Mouse (Mus musculus) thymus, postnatal 0 days (tissue): ENCODE data around the gene Engase. TPM values are rescaled to one million over a fixed set of nuclear protein-coding genes. Genes with fewer than 3 reads are reported as not detected.

Experiments used
- DNase-seq: peaks from one replicate; pipeline ENCODE4 v3.0.0-alpha.2; 2015; ENCODE audit warnings: low spot score
- polyA plus RNA-seq: library from polyadenylated mRNA; unstranded; fragments of >200 nt; fragmentation: Nextera tagmentation; extraction: Ambion mirVana; gene quantifications from 2 replicates; pipeline ENCODE4 v1.2.1, GENCODE M21; 2015

Engase gene
- polyA plus RNA-seq, 1 experiment from 2014 or later: 16.0 TPM

DNA sequence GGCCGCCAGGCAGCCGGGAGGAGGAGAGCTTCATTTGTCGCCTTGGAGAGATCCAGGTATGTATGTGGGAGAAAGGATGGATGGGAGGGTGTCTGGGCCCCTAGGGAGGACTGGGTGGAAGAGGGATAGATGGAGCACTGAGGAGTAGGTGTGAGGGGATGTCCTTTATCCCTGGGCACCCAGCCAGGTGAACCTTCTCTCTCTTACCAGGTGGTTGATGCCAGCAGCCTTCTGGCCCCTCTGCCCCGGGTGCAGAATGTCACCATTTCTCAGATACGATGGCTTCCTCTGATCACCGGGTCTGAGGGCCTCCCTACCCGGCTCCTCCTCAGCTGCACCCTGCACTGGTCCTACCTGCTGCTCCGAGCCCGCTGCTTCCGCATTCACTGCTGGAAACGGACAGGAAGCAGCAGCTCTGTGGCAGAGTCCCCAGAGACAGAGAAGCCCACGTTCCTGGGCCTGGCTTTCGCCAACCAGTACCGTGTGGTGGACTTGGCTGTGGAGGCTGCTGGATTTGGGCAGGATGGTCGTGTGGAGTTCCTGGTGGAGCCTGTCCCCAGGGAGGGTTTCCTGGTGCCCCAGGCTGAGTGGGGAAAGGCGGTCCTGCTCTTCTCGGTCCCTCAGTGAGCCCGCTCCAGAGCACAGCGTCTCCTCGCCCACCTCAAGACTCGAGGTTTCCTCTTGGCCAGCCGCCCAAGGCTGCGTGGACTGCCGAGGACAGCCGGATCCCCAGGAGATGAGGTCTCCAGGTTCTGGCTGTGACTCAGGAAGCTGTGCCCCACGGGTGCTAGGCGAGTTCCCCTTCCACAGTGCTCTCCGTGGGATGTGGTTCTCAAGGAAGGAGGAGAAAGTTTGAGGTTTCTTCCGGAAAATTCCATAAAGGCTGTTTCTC is 10.5 kb downstream of the Engase start:
- no peak for DNase-seq

DNA sequence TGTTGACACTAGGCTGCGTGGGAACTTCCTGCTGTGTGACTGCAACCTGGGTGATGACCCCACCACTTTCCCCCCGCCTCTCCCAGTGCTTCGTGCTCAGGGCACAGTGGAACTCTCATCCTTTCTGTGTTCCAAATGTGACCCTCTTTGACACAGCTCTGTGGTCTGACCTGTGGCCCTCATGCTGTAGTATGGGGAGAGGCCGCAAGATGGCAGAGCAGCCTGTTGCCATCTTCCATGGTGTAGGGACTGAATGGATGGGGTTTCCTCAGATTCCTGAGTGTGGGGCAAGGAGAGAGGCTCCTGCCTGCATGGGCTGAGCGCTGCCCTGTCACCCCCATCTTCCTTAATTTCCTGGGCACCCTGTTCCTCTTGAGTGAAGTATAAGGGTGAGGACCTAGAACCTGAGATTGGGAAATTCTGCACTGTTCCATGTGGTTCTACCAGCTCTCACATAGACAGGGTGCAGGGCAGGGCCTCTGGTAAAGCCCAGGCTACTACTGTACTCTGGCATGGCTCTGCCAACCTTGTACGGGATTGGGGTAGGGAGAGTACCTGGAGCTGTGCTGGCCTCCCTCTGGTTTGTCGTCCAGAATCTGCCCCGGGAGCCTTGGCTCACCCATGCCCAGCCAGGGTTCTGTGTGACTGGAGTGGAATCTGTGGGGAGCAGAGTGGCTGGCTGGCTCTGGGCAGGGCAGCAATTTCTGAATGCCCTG is 11.7 kb downstream of the Engase start:
- no peak for DNase-seq

DNA sequence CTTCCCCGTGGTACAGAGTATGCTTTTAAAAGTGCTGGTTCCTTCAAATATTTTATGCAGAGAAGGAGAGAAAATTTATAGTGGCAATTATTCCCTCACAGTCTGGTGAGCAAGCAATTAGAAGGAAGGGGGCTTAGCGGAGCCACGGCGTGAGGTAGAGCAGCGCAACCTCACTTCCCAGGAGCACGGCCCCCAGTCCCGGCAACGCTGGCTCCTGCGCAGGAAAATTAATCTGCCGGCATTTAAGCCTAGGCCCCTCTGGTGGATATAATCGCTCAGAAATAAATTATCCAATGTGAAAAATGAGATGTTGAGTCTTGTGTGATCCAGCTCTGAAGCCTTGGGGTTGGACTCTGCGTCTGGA is 12.3 kb downstream of the Engase start:
- no peak for DNase-seq

DNA sequence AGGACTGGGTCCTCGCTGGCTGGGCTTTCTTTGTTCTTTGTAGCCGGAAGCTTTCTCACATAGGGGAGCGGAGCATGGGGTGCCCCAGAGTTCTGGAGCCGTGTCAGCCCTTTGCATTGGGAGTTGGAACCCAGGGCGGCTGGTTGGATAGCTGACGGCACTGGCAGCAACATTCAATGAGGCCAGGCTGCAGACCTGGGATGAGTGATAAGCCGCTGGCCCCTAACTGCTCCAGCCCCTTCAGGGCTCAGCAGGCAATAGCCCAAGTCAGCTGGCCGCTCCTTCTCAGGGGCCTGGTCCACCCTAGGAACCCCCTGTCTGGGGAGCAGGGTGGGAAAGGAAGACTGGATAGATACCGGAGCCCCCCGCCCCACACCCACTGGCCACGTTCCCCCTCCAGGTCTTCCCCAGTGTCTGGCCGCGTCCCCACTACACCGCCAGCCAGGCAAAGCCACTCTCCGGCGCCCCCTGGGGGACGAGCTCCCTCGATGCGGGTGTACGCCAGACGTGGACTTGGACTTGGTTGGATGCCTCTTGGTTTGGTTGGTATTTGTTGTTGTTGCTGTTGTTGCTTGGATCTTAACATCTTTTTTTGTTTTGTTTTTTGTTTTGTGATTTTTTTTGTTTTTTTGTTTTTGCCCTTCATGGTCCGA is 14.1 kb downstream of the Engase start:
- peak; percentile 73 for DNase-seq

DNA sequence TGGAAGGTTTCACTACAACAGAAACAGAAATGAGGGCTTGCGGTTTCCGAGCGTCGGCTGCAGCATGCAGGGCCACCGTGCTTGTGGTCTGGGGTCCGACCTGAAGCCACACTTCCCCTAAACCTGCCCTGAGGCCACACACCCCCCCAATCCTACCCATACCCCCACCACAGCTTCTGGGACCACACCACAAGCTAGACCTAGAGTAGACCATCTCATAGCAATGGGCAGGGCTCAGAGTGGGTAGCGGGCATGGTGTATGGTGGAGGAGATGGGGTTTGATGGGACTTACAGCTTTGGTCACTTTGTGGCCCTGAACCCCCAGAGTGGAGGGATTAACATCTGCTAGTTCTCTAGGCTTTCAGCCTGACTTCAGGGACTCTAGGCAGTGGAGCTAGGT is 14.6 kb downstream of the Engase start:
- no peak for DNase-seq

DNA sequence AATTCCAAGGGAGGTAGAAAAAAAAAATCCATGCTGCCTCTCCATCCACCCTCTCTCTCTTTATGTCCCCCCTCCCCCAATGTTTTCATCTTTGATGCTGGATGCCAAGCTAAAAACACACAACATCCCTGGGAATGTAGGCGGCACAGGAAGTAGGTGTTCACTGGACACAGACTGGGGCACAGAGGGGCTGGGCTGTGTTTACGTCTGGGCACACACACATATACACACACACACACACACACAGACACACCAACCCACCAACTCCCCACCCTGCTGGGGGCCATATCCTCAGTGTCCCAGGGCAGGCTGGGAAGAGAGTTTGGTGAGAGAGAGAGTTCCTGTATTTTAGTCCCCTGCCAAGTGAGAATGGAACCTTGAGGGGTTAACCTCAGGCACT is 16.8 kb downstream of the Engase start:
- no peak for DNase-seq

DNA sequence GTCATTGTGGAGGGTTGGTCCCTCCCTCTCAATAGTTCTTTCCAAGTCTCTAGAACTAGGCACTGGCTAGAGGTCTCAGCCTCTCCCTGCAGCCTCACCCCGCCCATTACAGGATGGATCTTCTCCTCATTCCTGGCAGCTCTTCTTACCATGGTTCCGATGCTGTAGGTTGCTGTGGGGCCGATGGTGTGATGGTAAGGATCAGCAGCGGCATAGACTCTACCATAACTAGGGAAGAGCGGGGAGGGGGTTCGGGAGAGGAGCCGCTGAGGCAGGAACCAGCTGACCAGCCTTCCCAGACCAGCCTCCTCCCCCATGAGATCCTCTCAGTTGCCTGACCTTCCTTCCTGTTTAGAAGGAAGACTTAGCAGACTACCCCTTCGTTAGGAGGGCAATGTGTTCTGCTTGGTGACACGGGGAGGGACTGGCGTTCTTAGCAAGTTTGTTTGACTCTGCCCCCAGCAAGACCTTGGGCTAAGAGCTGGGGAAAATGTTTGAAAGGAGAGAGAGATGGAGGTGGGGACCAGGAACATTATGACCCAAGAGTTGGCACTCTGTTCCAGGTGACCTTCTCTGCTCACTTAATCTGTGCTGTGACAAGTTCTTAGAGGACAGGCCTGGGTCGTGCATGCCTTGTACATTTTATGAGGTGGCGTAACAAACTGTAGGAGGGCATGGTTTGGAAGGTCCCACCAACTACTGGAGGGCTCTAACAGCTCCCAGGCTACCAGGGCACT is 17.5 kb downstream of the Engase start:
- no peak for DNase-seq

DNA sequence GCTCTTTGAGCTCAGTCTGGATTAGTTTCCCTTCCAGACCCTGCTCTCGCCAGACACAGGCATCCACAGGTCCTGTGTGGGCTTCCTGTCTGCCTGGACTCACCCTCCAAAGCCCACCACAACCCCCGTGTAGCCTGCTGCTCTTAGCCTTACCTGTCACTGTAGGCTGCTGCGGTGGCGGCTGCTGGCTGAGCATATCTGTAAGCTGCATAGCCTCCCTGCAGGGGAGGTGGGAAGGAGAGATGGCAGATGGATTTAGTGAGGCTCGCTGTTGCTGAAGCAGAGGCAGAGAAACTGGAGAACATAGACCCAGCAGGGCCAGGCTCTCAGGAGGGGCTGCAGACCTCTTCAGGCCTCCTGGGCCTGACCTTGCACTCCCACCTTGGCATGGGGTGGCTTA is 18.4 kb downstream of the Engase start:
- DNase-seq: no peak

DNA sequence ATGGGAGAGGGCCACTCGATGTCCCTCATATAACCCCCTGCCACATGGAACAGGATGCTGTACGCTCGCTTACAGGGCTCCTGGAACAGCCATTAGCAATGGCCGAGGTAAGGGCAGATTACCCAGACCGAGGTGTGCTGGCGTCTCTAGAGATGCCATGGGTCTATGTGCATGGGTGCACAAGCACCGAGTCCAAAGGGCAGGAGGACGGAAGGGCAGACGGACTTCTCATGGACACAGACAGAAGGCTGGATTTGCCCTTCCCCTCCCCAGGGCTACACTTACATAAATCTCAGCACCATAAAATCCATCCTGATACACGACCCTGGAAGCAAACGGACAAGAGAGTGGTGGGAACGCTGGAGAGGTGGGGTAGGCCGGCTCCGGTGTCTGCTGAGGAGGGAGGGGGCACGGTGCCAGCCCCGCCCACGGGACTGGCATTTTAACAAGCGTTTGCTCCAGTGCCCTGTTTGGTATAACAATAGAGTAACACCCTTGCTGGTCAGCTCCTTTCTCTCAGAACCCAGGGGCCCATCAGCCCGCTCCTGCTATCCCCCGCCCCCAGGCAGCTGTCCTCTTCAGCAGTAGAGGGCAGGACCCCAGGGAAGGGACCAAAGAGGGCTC is 19.5 kb downstream of the Engase start:
- no peak for DNase-seq

DNA sequence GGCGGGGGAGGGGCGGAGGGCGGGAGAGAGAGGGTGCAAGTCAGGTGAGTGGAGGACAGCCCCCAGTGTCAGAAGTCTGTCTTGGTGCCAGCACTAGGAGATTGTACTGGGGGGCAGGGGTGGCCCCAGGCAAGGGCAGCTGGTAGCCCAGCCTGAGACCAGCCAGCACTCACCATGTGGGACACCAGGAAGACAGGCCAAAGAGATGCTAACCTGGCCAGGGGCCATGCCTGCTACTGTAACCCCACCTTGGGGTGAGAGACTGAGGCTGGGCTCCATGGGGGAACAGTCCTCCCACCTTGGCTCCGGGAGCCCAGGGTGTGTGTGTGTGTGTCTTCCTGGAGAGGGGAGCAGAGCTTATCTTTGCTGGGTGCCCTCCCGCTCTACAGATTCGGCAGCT is 26.4 kb downstream of the Engase start:
- no peak for DNase-seq

DNA sequence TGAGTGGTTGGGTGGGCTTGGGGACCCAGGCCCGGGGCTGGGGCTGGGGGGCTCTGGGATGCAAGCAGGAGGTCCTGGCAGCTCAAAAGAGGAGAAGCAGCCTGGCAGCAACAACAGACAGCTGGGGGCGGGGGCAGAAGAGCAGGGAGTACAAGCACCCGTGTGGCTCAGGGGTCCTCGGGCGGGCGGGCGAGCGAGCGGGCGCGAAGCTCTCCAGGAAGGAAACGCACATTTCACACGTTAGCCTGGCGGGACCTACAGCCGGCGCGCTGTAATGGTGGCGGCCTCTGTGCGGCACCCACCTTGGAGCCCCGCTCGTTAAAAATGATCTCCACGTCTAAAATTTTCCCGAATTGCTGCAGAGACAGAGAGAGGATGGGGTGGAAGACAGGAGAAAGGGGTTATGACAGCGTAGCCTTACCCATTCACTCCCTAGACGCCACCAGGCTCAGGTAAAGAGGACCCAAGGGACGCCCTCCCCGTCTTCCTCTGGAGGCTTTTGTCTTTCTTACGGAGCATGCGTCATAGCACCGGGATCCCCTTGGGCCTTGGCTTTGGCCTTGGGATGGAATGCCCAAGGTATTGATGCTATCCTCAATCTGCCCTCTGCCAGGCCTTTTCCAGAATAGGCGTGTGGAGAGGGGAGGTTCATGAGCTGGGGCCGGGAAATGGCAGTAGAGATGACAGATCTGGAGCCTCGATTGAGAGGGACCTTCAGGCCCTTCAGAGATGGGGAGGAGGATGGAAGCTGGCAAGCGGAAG is 27.0 kb downstream of the Engase start:
- no peak for DNase-seq

DNA sequence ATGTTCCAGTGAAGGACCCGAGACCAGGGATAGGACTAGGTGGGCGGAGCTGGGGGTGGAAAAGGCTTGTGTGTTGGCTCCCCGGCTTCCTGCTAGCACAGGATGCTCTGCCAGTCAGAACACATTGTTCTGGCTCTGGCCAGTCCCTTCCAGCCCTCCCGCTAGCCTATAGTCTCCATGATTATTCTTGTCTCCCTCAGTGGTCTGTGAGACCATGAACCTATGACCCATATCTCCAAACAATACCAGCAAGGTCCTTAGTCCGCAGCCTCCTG is 27.5 kb downstream of the Engase start:
- DNase-seq: no peak

DNA sequence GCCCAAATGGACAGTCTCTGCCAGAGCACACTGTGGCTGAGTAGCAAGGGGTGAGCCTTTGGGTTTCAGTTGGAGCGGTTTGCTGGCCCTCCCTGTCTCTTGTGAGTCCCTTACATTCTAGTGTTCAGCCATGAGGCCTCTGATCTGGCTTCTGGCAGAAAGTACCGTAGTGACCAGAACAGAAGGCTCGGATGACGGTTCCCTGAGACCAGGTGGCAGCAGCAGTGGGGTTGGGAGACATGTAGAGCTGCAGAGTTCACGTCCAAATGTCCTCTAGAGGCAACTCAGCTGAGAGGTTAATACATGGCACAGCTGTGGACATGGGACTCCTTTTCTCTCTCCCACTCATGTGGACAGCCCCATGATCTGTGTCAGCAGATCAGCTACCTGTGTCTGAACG is 30.5 kb downstream of the Engase start:
- DNase-seq: no peak

DNA sequence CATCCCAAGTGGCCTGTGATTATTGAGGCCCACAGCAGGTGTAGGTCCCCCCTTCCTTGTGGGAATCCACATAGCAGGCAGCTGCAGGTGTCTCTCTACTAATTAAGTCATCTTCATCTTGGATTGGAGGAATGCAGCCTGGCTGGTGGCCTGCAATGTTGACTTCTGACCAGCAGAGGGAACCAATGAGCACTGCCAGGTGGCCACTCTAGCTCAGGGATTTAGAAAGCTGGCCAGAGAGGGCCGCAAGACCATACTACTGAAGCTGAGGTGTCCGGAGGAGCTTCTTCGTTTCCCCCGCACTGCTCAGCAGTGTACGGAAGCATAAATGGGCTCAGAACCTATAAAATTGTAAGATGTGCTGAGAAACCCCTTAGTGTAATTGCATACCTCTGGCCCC is 31.3 kb downstream of the Engase start:
- peak; percentile 68 for DNase-seq

DNA sequence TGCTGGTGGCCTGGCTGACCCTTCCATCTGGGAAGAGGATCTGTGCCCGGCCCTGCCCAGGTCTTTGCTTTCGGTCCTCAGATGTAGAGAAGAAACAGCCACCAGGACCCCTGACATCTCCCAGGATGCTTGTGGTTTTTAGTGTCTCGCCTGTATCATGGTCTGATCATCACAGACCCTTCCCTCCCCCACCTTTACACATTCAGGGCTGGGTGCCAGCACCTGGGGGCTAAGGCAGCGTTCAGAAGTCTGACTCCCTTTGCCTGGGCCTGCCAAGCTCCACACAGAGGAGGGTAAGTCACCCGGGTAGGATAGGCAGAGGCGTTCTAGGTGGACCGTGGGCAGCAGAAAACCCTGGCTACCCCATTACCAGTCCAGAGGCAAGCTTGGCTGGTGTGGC is 31.7 kb downstream of the Engase start:
- DNase-seq: peak; percentile 32

DNA sequence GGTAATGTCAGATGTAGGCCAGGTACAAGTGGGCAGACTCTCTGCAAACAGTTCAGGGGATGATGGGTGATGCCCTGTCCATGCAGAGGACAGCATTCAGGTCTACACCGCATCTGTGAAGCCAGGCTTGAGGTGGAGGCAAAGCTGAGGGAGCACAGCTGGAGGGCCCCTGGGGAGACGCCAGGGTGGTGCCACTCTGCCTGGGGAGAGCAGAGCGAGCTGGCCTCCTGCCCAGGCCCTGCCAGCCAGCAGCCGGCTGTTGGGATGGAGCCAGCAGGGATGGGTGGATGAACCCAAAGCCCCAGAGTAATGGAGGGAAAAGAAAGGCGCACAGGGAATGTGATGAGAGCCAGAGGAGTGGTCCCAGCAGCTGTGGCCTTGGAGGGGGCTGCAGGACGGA is 35.2 kb downstream of the Engase start:
- DNase-seq: no peak

DNA sequence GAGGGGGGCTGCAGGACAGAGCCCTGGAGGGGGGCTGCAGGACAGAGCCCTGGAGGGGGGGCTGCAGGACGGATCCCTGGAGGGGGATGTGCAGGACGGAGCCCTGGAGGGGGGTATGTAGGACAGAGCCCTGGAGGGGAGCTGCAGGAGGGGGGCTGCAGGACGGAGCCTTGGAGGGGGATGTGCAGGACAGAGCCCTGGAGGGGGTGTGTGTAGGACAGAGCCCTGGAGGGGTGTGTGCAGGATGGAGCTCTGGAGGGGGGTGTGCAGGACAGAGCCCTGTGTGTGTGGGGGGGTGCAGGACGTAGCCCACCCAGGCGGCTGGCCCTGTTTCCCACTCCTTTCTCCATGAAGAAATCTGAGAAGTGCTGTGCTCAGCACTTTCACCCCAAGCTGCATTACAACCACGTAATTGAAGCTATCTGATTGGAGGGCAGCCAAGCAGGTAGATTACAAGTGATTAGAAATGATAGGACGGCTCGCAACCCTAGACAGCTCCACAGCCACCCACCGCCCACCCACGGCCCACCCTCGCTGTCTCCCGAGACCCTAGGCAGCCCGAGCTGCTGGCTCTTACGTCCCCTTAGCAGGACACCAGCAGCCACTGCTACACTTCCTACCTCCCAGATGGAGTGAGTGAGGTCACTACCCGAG is 35.8 kb downstream of the Engase start:
- DNase-seq: no peak

DNA sequence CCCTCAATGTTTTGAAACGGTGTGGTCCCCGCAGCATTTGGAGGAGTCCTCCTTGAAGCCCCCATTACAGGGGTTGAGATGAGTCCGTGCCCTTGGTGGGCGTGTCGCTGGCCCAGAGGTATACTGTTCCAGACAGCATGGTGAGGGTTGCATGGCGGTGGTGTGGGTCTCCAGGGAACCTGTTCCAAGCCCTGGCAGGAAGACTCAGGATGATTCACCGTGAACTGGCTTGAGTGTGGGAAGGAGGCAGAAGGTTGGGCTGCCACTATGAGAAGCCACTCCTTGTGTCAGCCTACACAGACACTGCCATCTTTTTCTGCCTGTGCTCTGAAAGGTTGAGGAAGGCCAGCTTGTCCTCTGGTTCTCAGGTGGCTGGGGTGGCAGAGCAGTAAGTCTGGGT is 41.3 kb downstream of the Engase start:
- no peak for DNase-seq

DNA sequence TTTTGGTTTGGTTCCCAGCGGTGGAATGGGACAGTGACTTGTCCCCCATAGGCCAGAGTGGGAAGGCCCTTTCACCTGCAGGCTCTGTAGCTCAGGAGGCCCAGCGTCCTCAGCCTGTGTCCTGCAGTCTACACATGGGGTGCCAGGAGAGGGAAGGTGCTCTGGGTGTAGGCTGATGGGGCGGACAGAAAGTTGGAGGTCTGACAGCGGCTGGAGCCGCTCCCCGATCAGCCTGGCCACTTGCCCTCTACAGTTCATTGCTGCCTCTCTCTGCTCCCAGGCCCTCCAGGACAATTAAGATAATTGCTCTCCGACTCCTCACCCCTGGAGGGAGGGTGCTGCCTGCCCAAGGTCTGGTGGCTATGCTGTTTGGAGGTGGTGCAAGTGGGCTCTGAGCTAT is 42.1 kb downstream of the Engase start:
- DNase-seq: no peak

DNA sequence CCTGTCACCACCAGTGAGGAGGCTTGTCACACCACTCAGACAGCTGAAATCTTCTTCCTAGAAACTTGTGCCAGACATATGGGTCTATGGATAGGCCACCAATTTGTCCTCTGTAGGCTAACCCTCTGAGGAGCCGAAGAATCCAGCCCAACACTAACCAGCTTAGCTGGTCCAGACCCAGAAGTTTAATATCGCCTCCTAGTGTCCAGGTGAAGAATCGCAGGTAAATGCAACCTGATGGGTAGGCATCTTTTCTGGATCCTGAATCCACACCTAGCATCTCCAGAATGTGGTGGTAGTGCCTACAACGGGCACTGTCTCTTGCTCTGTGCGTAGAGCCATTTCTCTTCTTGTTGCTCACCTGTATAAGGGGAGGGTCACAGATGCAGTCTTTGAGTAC is 43.6 kb downstream of the Engase start:
- DNase-seq: peak; percentile 46
